Mouse (Mus musculus): ENCODE results near the gene Palm2. TPM values are rescaled to one million over a fixed set of nuclear protein-coding genes. Genes with fewer than 3 reads are reported as not detected.

Palm2 gene
- polyA plus RNA-seq, 1 experiment: 14.6 TPM

DNA sequence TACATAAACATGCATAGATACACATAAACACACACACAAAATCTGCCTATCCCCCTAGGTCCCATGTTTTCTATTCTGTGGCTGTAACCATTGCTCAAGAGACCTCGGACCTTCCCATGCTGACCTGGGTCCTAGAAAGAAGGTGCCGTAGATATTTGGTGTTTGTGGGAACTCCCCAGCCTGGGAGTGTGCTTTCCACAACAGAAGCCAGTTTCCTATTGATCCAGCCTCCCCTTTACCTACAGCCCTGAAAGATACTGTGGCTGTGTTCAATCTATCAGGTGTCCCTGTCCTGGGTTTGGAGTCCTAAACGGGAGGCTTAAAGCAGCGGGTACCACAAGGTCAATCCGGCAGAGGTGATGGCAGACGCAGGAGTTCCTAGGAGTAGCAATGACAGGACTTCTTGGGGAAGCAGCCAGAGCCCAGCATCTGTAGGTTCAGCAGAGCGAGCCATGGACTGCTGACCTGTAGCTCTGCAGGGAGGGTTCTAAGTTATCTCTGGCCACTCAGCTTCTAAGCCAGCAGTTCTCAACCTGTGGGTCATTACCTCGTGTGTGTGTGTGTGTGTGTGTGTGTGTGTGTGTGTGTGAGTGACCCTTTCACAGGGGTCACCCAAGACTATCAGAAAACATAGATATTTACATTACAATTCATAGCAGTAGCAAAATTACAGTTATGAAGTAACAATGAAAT is 79.3 kb downstream of the Palm2 start:
- no peak for DNase-seq (ENCODE audit: extremely low spot score in 1 of 2, low spot score in 1 of 2)

DNA sequence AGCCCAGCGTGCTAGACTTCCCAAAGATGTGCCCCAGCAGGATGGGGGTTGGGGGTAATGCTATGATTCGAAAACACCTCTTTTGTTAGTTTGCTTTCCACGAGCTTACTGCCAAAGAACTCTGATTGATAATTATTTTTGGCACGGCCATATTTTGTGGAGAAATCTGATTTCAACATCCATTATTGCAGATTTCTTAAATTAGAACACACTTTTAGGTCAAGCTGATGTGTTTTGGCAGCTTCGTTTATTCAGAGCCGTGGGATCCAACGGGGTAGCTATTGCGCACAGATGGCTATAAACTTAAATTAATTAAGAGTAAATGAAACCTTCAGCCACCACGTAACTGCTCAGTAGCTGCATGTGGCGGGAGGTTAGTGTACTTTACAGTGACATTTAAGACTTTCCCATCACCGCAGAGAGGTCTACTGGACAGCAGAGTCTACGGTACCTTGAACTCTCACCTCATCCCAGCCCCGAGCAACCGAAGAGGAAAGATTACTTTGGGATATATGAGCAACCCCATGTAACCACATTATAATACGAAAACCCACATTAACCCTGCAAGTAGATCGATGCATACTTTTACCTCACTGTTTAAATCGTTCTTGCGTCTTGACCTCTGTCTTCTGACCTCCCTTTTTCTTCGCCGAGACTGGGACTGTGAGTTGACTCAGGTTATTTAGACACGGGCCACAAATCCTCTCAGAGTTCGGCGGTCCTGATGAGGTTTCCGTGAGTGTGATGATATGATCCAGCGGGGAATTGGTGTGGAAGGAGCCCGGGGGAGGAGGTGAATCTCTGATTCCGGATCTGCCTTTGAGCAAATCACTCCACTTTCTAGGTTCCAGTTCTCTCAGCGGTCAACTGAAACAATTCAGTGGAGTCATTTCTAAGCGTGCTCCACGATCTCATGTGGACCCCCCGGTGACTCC is 80.2 kb downstream of the Palm2 start:
- DNase-seq (ENCODE audit: extremely low spot score in 1 of 2, low spot score in 1 of 2): no peak

DNA sequence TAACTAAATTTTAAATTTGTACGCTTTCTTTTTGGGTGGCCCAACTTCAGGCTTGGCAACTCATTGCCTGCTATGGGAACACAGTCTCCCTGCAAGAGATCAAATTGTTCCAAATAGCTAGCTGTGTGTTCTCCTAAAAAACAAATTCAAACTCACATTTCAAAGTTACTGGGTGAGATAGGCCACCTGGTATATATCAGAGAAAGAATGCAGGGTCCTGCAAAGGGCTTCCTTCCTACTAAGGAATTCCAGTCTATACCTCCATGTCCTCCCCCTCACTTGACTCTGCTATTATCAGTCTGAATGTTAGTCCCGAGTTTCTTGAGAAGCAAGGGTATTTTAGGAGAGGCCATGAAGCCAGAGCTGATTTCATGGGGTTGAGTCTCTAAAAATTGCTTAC is 81.3 kb downstream of the Palm2 start:
- DNase-seq (ENCODE audit: extremely low spot score in 1 of 2, low spot score in 1 of 2): no peak

DNA sequence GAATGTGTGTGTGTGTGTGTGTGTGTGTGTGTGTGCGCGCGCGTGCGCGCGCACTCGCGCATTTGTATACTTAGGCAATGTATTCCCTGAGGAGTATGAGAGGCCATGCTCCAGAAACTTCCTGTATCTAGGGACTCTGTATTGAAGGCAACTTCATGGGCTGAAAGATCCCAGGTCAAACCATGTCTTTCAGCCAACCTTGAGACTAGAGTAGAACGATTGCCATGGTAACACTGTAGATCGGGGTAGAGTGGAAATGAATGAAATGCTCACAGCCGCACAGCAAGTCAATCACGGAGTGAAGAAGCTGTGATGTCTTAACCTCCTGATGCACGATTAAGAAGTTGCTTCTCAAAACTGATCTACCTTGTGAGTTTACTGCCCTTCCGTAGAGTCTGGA is 89.4 kb downstream of the Palm2 start:
- no peak for DNase-seq (ENCODE audit: extremely low spot score in 1 of 2, low spot score in 1 of 2)

DNA sequence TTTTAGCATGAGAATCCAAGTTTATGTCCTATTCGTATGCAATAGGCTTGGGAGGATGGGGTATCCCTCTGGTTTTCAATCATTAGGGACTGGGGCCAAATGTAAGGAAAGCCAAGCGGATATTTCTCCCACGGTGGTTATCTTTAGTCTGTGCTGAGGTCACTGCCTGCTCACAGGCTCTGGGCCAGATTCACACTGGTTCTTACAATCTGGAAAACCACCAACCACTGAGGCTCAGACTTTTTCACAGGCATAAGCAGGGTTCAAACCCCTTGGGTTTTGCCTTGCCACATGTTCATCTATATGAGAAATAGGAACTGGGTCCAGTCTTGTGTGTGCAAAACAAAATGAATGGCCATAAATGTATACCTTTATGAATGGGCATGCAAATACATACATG is 90.4 kb downstream of the Palm2 start:
- DNase-seq (ENCODE audit: extremely low spot score in 1 of 2, low spot score in 1 of 2): no peak

DNA sequence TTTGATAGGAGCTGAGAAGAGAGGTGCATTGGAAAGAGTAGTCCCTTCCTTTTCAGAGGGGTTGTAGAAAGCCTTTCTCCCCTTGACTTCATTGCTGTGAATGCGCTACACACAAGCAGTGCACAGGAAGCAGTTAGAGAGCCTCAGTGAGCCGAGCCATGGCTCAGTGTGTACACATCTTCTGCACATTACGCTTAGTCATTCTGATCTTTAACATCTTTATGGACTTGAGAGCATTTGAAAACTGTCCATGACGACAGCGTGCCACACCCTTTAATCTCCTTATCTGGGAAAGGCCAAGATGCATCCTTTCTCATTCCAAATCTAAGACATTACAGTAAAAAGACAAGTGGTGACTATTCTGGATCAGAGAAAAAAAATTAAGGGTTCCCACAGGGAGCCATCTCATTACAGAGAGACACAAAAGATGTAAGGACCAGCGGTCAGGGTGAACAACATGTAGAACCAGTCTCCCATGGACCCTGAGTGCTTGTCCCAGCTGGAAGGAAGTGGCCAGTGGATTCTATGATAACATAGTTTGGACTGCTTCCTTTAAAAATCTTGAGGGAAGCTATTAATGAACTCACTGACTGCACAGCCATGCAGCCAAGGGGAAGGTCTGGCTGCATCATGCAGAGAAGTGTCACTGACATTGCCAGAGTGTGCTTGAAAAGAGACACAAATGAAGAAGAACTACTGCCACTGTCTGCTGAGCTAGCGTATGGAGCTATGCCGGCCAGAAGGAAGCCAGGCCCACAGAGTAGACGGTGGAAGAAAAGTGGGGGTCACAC is 91.4 kb downstream of the Palm2 start:
- no peak for DNase-seq (ENCODE audit: extremely low spot score in 1 of 2, low spot score in 1 of 2)

DNA sequence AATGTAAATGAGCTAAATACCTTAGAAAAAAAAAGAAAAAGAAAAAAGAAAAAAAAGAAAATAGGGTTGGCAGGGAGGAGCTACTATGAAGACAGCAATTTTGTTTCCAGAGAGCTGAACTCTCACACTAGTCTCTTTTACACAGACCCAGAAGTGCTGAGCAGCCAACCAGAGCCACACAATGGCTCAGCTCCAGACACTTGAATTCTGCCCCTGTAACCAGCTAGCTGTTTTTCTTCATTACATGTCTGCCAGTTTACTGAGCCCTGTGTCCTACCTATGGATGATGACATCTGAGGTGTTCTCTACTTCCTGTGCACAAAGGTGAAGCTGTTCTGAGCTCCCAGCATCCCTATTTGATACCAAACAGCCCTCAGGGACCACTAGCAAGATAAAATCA is 94.2 kb downstream of the Palm2 start:
- no peak for DNase-seq (ENCODE audit: extremely low spot score in 1 of 2, low spot score in 1 of 2)

DNA sequence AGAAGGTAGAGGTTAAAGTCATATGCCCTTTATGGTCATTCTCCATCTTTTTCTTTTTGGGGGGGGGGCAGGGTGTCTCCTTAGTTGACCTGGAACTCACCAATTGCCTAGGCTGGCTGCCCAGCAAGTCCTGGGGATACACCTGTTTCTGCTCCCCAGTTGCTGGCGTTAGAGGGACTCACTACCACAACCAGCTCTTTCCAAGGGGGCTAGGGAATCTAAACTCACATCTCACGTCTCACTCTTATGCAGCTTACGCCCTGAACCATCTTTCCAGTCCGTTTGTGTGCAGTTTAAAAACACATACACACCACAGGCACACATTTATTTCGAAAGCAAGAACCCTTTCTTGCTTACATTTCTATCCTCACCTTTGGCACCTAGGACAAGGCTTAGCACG is 99.6 kb downstream of the Palm2 start:
- no peak for DNase-seq (ENCODE audit: extremely low spot score in 1 of 2, low spot score in 1 of 2)

DNA sequence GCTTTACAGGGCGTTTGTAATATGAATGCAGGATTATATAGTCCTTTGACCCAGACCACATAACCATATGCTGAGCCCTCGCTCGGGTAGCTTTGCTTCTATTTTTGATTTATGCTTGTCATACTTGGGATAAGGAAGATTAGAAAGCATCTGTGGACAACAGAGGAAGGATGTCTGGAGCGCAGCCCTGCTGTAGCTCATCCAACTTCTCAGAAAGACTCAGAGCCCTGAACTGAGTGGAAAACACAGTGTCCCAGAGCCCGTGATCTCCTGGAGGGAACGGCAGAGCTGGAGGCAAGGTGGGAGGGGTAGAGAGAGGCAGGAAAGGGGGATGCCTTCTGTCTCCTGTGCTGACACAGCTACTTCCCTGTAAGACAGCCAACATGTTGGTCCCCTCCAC is 100.2 kb downstream of the Palm2 start:
- DNase-seq (ENCODE audit: extremely low spot score in 1 of 2, low spot score in 1 of 2): no peak

DNA sequence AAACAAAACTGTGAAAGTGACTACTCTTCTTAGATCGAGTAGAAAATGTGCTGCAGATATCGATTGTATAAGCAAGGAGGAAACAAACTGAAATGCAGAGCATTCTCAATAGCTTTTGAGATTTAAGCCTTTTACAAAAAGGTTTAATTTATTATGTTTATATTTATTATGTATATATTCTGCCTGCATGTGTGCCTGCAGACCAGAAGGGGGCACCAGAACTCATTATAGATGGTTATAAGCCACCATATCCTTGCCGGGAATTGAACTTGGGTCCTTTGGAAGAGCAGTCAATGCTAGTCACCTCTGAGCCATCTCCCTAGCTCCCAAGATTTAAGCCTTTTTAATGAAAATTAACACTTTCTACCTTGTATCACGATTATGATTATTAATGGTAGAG is 101.0 kb downstream of the Palm2 start:
- no peak for DNase-seq (ENCODE audit: extremely low spot score in 1 of 2, low spot score in 1 of 2)

DNA sequence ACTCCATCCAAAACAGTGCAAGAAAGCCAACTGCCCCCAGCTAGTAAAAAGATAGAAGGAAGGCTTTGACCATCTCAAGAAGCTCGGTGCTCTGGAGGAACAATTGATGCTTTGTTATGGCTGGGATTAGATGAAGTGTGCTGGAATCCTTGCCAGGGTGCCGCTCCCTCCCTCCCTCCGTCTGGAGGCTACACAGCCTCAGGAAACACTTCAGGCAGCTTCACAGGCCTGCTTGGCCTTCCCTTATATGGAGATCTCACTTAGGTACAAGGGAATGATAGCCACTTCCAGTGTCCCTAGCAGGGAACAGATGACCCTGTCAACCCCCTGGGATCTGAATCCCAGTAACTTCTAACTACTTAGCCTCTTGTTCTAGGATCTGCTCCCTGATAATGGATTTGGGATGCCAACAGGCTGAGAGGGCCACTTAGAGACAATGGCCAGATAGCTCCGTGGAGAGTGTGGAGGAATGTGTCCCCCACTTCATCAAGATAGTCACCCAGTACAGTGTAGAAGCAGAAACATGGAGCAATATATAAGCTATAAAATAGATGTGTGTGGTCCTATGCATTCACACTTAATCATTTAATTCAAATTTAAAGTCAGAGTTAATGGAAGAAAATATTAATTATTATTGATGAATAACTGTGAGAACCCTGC is 104.1 kb downstream of the Palm2 start:
- DNase-seq (ENCODE audit: extremely low spot score in 1 of 2, low spot score in 1 of 2): no peak

DNA sequence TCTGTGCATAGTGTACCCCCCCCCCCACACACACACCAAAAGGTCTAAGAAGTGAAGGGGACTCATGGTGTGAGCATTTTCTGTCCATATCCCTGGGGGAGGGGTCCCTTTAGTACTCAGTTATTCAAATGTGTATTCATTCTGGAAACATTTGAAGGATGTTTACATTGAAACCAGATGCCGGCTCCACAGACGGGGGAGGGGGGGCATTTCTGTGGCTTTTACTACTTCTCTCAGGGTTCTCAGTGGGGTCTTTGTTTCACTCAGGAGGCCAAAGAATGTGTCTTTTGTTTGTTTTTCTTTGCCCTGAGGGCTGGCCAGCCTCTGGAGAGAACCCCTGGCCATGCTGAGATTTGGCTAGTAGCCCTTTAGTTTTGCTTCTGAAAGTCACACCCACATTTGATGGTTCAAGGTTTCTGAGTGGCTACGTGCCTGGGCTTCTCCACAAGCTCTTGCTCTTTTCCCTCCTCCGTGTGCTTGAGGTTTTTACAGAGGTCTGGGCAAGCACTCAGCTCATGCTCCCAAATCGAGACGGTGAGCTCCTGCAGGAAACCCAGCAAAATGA is 109.7 kb downstream of the Palm2 start:
- peak in 1 of 2 experiments; percentile 39 for DNase-seq (ENCODE audit: extremely low spot score in 1 of 2, low spot score in 1 of 2)

DNA sequence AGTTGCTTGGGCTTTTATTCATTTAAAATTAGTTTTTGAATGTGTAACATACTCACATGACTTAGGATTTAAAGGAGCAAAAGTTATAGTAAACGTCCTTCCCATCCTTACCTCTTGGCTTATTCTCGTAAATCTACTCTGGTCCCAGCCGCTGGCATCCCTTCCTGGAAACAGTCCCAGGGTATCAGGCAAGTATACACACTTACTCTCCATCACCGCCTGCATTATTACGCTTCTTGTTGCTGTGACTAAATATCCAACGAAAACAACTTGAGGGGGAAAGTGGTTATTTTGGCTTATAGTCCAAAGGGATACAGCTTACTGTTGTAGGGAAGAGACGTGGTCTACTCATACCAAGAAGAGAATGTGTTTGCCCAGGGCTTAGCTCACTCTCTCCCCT is 113.7 kb downstream of the Palm2 start:
- DNase-seq (ENCODE audit: extremely low spot score in 1 of 2, low spot score in 1 of 2): no peak

DNA sequence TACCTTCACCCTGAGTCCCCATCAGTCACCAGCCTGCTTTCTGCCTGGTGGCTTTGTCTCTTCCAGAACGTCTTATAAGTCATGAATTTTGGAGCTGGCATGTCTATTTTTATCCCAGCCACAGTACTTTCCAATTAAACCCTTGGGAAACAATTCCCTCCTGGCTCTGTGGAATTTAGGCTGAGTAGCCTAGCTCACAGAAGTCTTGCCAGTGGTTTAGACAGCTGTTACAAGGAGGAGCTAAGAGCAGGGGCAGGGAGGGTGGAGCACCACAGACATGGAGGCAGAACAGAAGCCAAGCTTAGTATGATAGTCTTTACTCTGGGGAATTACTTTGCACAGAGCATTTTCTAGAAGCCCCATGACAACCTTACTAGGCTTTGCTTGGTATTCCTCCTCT is 116.2 kb downstream of the Palm2 start:
- no peak for DNase-seq (ENCODE audit: extremely low spot score in 1 of 2, low spot score in 1 of 2)

DNA sequence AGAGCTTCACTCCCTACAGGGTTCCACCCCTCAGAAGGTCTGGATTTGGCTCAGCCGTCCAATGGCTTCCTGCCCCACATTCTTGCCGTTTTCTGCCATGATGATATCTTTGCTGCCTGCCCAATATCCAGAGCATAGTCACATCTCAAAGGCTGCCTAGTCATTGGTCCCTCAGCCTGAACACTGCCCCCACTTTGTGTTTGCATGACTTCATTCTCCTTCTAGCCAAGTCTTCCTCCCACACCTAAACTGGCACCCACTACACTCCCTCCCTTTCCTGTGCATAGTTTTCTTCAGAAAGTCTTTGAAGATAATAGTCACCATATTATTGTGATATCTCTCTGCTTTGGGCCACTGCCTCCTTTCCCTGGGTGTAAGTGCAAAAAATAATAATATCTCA is 123.1 kb downstream of the Palm2 start:
- DNase-seq (ENCODE audit: extremely low spot score in 1 of 2, low spot score in 1 of 2): peak in 1 of 2 experiments; percentile 47

DNA sequence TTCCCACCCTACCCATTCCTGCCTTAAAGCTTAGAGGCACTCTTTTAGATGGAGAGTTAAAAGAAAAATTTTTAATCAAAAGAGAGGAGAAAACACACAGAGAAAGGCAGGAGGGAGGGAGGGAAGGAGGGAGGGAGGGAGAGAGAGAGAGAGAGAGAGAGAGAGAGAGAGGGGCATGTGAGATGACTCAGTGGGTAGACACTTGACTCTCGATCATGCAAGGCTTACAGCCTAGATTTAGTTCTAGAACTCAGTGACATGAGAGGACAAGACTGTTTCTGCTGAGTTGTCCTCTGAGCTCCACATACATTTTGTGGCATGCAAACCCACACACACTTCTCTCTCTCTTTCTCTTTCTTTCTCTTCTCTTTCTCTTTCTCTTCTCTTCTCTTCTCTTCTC is 125.4 kb downstream of the Palm2 start:
- DNase-seq (ENCODE audit: extremely low spot score in 1 of 2, low spot score in 1 of 2): no peak

DNA sequence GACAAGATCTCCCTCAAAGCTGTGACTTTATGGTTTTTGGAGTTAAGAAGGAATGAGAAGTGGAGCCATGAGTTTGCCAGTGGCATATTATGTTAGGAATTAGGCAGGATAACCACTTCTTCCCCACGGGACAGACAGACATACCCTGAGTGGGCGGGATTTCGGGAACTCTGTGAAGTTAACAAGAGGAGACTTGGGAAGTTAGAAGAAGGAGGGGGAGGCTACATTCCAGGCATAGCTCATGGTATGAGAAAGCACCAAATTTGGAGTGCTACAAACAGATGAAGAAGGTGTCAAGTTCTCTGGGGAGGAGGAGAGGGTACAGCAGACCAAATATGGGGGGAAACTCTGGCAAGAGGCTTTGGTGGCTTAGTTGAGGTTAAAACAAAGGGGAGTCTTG is 126.0 kb downstream of the Palm2 start:
- DNase-seq (ENCODE audit: extremely low spot score in 1 of 2, low spot score in 1 of 2): no peak

DNA sequence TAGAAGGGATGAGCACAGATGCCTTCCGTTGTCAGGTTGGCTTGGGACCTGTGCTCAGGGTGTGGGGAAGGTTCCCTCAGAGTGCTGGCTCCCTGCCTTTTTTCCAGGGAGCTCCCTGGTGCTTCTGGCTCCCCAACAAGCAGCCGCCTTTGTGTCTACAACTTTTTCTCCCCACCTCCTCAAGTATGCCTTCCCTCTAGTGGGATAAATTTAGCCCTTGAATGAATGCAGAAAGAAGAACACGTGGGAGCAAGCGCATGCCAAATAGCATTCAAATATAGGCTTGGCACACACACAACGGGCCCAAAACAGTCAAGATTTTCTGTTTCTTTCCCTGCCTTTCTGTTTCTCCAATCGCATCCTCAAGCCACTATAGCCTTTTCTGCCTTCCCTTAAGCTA is 127.0 kb downstream of the Palm2 start:
- DNase-seq (ENCODE audit: extremely low spot score in 1 of 2, low spot score in 1 of 2): peak; percentile 75 to 86

DNA sequence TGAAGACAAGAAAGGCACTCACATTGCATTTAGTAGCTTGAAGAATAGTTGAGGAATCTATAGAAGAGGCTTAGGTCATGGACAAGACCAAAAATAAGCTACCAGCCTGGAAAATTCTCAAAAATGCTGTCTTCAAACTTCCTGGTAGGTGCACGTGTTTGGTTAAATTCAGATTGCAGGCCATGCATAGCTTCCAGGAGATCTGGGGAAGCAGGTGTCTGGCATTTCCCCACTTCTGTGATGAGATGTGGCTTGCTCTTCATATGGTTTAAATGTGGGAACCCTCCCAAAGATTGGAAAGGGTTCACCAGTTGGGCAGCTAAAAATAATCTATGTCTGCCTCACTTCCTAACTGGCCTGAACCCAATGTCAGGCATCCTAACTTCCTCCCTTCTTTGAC is 131.2 kb downstream of the Palm2 start:
- no peak for DNase-seq (ENCODE audit: extremely low spot score in 1 of 2, low spot score in 1 of 2)

DNA sequence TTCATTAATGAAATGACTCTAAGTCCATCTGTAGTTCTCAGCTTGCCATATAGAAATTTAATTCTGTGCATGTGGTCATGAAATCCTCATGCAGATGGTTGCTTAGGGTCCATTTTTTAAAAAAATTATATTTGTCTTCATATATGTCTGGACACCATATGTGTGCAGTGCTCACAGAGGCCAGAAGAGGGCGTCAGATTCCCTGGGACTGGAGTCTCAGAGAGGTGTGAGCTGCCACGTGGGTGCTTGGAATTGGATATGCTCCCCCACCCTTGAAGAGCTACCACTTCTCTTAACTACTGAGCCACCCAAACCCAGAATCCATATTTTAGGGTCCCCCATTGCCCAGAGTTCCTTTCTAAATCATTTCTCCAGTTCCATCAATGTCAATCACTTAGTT is 131.8 kb downstream of the Palm2 start:
- DNase-seq (ENCODE audit: extremely low spot score in 1 of 2, low spot score in 1 of 2): no peak
